Mouse (Mus musculus) spleen, adult 2 months (tissue): ENCODE results near the gene Parva. TPM values are rescaled to one million over a fixed set of nuclear protein-coding genes. Genes with fewer than 3 reads are reported as not detected.

Experiments
- DNase-seq, 2 experiments: peaks; one replicate each; pipeline versions ENCODE4 v3.0.0 to v3.0.0-alpha.2; 2012 to 2021; ENCODE audit warnings: low spot score in 2 of 2, low read depth in 1 of 2
- H3K27ac ChIP-seq: fragments of 200-500 bp; 2 replicates; pipeline ENCODE4 v1.5.1; 2012; ENCODE audit warnings: low read length, inconsistent platforms; ENCODE audit not compliant: insufficient read depth
- H3K27me3 ChIP-seq: fragments of 200-500 bp; 2 replicates; pipeline ENCODE4 v1.6.1; 2012; ENCODE audit warnings: mild to moderate bottlenecking, moderate library complexity, low read length, inconsistent platforms; ENCODE audit not compliant: control insufficient read depth, insufficient read depth
- H3K36me3 ChIP-seq: fragments of 200-500 bp; 2 replicates; pipeline ENCODE4 v1.6.1; 2012; ENCODE audit warnings: mild to moderate bottlenecking, low read length, inconsistent platforms; ENCODE audit not compliant: control insufficient read depth, insufficient read depth
- H3K4me1 ChIP-seq: fragments of 200-500 bp; 2 replicates; pipeline ENCODE4 v1.6.1; 2011; ENCODE audit warnings: inconsistent platforms; ENCODE audit not compliant: control insufficient read depth, insufficient read depth, insufficient read length
- H3K4me3 ChIP-seq: fragments of 200-500 bp; 2 replicates; pipeline ENCODE4 v1.5.1; 2011; ENCODE audit warnings: mild to moderate bottlenecking, inconsistent platforms; ENCODE audit not compliant: insufficient read depth, insufficient read length; ENCODE audit errors: extremely low read depth
- CTCF ChIP-seq: fragments of 200-500 bp; IDR thresholded peaks from 2 replicates; pipeline ENCODE4 v1.5.1; 2011; ENCODE audit warnings: mild to moderate bottlenecking, inconsistent platforms; ENCODE audit not compliant: insufficient read depth, insufficient read length, insufficient replicate concordance; ENCODE audit errors: extremely low read depth
- POLR2A ChIP-seq: fragments of 200-500 bp; IDR thresholded peaks from 2 replicates; pipeline ENCODE4 v1.6.1; 2011; ENCODE audit warnings: low read depth, low read length, inconsistent platforms
- WGBS: fragments of 180-500 bp; shearing (Covaris S2); methylation state at CpG from one replicate; pipeline ENCODE4 v1.1.7; 2018; 5-methylcytosine and 5-hydroxymethylcytosine counted together
- polyA plus RNA-seq: library from polyadenylated mRNA; depleted of rRNA; stranded (reverse); fragments of >200 nt; gene quantifications from 2 replicates; pipeline ENCODE4 v1.2.3, GENCODE M21; 2012

The Parva gene
- polyA plus RNA-seq, 1 experiment = 7.1 TPM

GRCm38 (mm10) chr7:112390252-112390936, 36.9 kb upstream of the Parva start:
- Histone ChIP-seq H3K4me1 (no peaks in the 10 kb centered on the region), H3K27ac (no peak overlapping the region)

DNA sequence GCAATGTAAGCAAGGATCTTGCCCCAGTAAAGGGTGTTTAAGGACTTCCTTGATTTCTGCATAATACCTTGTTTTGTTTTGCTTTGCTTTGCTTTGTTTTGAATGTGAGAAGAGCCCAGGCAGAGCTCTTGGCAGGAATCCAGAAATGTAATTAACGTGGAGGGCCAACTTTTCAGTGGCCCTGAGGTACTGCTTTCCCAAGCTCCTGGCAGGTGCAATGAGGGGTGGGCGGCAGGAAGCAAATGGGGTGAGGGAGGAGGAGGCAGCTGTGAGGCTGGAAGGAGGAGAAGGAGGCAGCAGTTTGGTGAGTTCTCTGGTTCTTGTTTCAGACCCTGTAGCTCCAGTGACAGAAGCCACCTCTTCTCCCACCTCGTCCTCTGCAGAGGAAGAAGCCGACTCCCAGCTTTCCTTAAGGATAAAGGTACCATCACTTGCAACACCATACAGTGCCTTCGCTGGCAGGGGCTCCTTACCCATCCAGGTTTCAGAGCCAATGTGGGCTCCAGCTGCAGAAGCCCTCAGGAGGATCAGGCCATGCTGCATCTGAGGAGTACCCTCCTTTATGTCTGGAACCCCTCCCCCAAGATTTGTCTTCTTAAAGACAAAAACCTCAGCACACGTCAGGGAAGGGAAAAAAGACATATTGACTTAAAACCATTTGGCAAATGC, 36.2 kb upstream of the Parva start:
- H3K27ac ChIP-seq = no peak overlapping the region
- H3K4me3 ChIP-seq = no peak overlapping the region
- no peaks in the 10 kb centered on the region for H3K4me1 ChIP-seq
- H3K27me3 ChIP-seq = no peaks in the 10 kb centered on the region
- DNase-seq = no peak
- 40% methylated on average over 6 of the region's 6 CpGs for WGBS
- no peak for TF ChIP-seq POLR2A
- no peak for TF ChIP-seq CTCF
- H3K36me3 ChIP-seq = no peaks in the 10 kb centered on the region

More at GRCm38 (mm10) chr7:112390252-112390936, 36.9 kb upstream of the Parva start:
- Histone ChIP-seq H3K27me3 (no peaks in the 10 kb centered on the region), H3K36me3 (no peaks in the 10 kb centered on the region), H3K4me3 (no peak overlapping the region)
- no peak for TF ChIP-seq CTCF
- TF ChIP-seq POLR2A = no peak
- no peak for DNase-seq
- 67% methylated on average over 11 of the region's 11 CpGs for WGBS

DNA sequence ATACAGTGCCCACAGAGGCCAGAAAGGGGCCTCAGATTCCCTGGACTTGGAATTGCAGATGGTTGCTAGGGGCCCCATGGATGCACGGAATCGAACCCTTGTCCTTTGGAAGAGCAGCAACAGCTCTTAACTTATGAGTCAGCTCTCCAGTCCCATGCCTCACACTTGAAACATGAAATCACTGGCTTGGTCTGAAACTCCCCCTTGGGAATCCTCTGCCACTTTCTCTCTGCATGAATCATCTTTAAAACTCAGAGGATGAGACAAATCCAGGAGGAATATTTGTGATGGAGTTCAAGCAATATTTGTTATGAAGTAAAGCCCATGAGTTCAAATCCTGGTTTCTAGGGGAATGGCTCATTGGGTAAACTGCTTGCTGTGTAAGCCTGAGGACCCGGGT, 29.5 kb upstream of the Parva start:
- Histone ChIP-seq H3K27ac (no peak overlapping the region), H3K4me3 (no peak overlapping the region), H3K27me3 (no peaks in the 10 kb centered on the region), H3K36me3 (no peaks in the 10 kb centered on the region), H3K4me1 (no peaks in the 10 kb centered on the region)
- 88% methylated on average over 3 of the region's 3 CpGs for WGBS
- TF ChIP-seq CTCF = no peak
- no peak for TF ChIP-seq POLR2A
- no peak for DNase-seq

- no peak overlapping the region for H3K27ac ChIP-seq
- WGBS = 86% methylated on average over 7 of the region's 7 CpGs
- no peak for DNase-seq
- H3K4me1 ChIP-seq = no peaks in the 10 kb centered on the region
- H3K27me3 ChIP-seq = no peaks in the 10 kb centered on the region
- H3K36me3 ChIP-seq = no peaks in the 10 kb centered on the region
- TF ChIP-seq CTCF = no peak
- no peak for TF ChIP-seq POLR2A
- no peak overlapping the region for H3K4me3 ChIP-seq
Observed at GRCm38 (mm10) chr7:112399425-112400170, 27.7 kb upstream of the Parva start.

- no peak overlapping the region for H3K4me3 ChIP-seq
- TF ChIP-seq POLR2A (no peak), CTCF (peak; percentile 58; the same call in 1 of the 2 replicates)
- DNase-seq = peak in 1 of 2 experiments; percentile 25
- no peaks in the 10 kb centered on the region for H3K4me1 ChIP-seq
- no peaks in the 10 kb centered on the region for H3K36me3 ChIP-seq
- no peaks in the 10 kb centered on the region for H3K27me3 ChIP-seq
- H3K27ac ChIP-seq = no peak overlapping the region
- WGBS = 41% methylated on average over 6 of the region's 6 CpGs
Observed at GRCm38 (mm10) chr7:112400175-112400574, 27.1 kb upstream of the Parva start.

- no peaks in the 10 kb centered on the region for H3K36me3 ChIP-seq
- 44% methylated on average over 2 of the region's 2 CpGs for WGBS
- TF ChIP-seq POLR2A = no peak
- TF ChIP-seq CTCF = no peak
- H3K27ac ChIP-seq = no peak overlapping the region
- H3K4me1 ChIP-seq = no peaks in the 10 kb centered on the region
- H3K27me3 ChIP-seq = no peaks in the 10 kb centered on the region
- H3K4me3 ChIP-seq = no peak overlapping the region
- no peak for DNase-seq
Observed at GRCm38 (mm10) chr7:112405061-112405460, 22.2 kb upstream of the Parva start.
